Mouse (Mus musculus) ovary, postnatal 14 days (tissue): ENCODE measurements at regions not wholly inside any gene's neighbourhood (a gene's known extent, or its start where the extent isn't known, plus 50 kb on each side); places are given as distances from the start of the nearest gene placed in this dataset.

Experiments used
- DNase-seq: peaks from one replicate; pipeline ENCODE4 v3.0.0; 2022; ENCODE audit warnings: low spot score

GRCm38 (mm10) chr14:76302322-76302991 is 112.3 kb upstream of the Tsc22d1 start:
- no peak for DNase-seq

- no peak for DNase-seq
These were observed 107.2 kb upstream of the Tsc22d1 start for GRCm38 (mm10) chr14:76307603-76308002.

- no peak for DNase-seq
These were observed 106.5 kb upstream of the Tsc22d1 start for GRCm38 (mm10) chr14:76308188-76308812.

- no peak for DNase-seq
These were observed 105.2 kb upstream of the Tsc22d1 start for GRCm38 (mm10) chr14:76309606-76310005.

GRCm38 (mm10) chr14:76310278-76310677 is 104.5 kb upstream of the Tsc22d1 start:
- DNase-seq = peak; percentile 38

GRCm38 (mm10) chr14:76313424-76314190 is 101.2 kb upstream of the Tsc22d1 start:
- DNase-seq = no peak

GRCm38 (mm10) chr14:76318438-76318837 is 96.3 kb upstream of the Tsc22d1 start:
- no peak for DNase-seq

- no peak for DNase-seq
These were observed 90.5 kb upstream of the Tsc22d1 start for GRCm38 (mm10) chr14:76324246-76324645.

- DNase-seq = no peak
These were observed 84.8 kb upstream of the Tsc22d1 start for GRCm38 (mm10) chr14:76329983-76330382.

GRCm38 (mm10) chr14:76331497-76332335 is 83.0 kb upstream of the Tsc22d1 start:
- no peak for DNase-seq

GRCm38 (mm10) chr14:76332336-76332703 is 82.4 kb upstream of the Tsc22d1 start:
- no peak for DNase-seq

GRCm38 (mm10) chr14:76340789-76341188 is 74.0 kb upstream of the Tsc22d1 start:
- no peak for DNase-seq

- DNase-seq = no peak
These were observed 73.5 kb upstream of the Tsc22d1 start for GRCm38 (mm10) chr14:76341226-76341625.

GRCm38 (mm10) chr14:76351856-76352255 is 62.9 kb upstream of the Tsc22d1 start:
- DNase-seq = no peak

GRCm38 (mm10) chr14:76356161-76356560 is 58.6 kb upstream of the Tsc22d1 start:
- DNase-seq = no peak

GRCm38 (mm10) chr14:76359837-76360410 is 54.8 kb upstream of the Tsc22d1 start:
- DNase-seq = no peak

- no peak for DNase-seq
These were observed 50.7 kb upstream of the Tsc22d1 start for GRCm38 (mm10) chr14:76364034-76364433.
